Mouse (Mus musculus) layer of hippocampus, adult 2 months (tissue): ENCODE data around the gene Smarca4. TPM values are rescaled to one million over a fixed set of nuclear protein-coding genes. Genes with fewer than 3 reads are reported as not detected.
"Not testable (repeated sequence)": the region's sequence is repeated elsewhere in the genome, so short reads cannot be mapped to it uniquely, and the experiment has no call there.

ENCODE experiments used
- DNase-seq, 2 experiments: peaks; one replicate each; pipeline ENCODE4 v3.0.0; 2022; ENCODE audit warnings: low spot score in 2 of 2
- H3K27ac ChIP-seq: fragments of 200-600 bp; 2 replicates; pipeline ENCODE4 v1.8.1; 2022
- H3K4me3 ChIP-seq: fragments of 200-600 bp; 2 replicates; pipeline ENCODE4 v1.8.1; 2022; ENCODE audit warnings: mild to moderate bottlenecking
- CTCF ChIP-seq: fragments of 200-600 bp; conservative IDR thresholded peaks from 2 replicates; pipeline ENCODE4 v1.8.1; 2022; ENCODE audit warnings: antibody characterized with exemption, mild to moderate bottlenecking, moderate library complexity
- total RNA-seq, 2 experiments: library from RNA; stranded (reverse); gene quantifications; 2 replicates each; pipeline ENCODE4 v1.2.3; 2021

The Smarca4 gene
- total RNA-seq, 2 experiments from 2014 or later: 114 to 115 TPM

DNA sequence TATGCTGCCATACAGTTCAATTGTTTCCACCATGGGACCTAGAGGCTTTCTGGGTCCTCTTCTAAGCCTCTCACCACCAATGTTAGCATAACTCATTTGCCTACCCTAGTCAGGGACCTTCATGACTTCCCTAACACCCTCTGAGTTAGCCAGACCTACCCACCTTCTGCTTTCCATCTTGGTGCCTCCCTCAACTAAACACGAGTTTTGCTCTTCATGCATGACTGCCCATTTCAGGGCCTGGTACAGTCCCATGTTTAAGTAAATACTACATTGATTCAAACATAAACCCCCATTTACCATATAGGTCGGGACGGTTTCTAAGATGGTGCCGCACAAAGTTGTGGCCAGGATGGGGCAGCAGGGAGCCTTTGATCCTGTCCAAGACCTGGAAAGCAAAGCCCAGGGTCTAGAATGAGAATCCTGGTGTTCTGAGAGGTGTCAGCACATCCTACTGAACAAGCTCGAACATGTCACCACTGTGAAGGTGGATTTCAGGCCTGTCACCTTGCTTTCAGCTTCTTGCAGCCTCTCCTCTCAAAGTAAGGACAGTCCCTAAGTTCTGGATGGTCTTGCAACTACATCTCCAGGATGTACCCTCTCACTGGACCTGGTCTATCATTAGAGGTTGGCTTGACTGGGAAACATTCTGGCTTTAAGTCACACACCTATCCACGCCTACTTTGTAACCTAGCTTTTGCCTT, 24.7 kb upstream of the Smarca4 start:
- no peak for DNase-seq
- Histone ChIP-seq H3K27ac (peak overlapping the region; percentile 90; the same call in 1 of the 2 replicates), H3K4me3 (no peak overlapping the region; the same call in 1 of the 2 replicates)
- no peak for TF ChIP-seq CTCF

GRCm38 (mm10) chr9:21591831-21592702, 23.9 kb upstream of the Smarca4 start:
- Histone ChIP-seq H3K27ac (peak overlapping the region; percentile 90), H3K4me3 (peak overlapping the region; percentile 91)
- no peak for TF ChIP-seq CTCF
- no peak for DNase-seq

GRCm38 (mm10) chr9:21592703-21593121, 23.3 kb upstream of the Smarca4 start, which contains the start of the genes Timm29 and Yipf2:
Gene Timm29, plus strand, starts transcription at chr9:21592722.
Gene Yipf2, minus strand, starts transcription at chr9:21592828.
- DNase-seq: peak; percentile 92 to 94
- no peak for TF ChIP-seq CTCF
- Histone ChIP-seq H3K4me3 (peak within 1 kb of the TSS; percentile 91), H3K27ac (peak within 1 kb of the TSS; percentile 90)

DNA sequence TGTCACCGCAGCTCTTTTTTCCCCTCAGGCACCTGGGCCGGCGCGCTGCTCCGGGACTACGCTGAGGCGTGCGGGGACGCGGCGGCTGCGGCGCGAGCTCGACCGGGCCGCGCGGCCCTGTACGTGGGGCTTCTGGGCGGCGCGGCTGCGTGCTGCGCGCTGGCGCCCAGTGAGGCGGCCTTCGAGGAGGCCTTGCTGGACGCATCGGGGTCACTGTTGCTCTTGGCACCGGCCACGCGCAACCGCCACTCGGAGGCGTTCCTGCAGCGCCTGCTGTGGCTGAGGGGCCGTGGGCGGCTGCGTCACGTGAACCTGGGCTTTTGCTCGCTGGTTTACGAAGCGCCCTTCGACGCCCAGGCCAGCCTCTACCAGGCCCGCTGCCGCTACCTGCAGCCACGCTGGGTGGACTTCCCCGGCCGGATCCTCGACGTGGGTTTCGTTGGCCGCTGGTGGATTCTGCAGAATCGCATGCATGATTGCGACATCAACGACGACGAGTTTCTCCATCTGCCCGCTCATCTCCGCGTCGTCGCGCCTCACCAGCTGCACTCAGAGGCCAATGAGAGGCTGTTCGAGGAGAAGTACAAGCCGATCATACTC, 22.7 kb upstream of the Smarca4 start:
- H3K4me3 ChIP-seq: peak overlapping the region; percentile 91
- DNase-seq: peak; percentile 49 to 67
- H3K27ac ChIP-seq: peak overlapping the region; percentile 90
- TF ChIP-seq CTCF: no peak

DNA sequence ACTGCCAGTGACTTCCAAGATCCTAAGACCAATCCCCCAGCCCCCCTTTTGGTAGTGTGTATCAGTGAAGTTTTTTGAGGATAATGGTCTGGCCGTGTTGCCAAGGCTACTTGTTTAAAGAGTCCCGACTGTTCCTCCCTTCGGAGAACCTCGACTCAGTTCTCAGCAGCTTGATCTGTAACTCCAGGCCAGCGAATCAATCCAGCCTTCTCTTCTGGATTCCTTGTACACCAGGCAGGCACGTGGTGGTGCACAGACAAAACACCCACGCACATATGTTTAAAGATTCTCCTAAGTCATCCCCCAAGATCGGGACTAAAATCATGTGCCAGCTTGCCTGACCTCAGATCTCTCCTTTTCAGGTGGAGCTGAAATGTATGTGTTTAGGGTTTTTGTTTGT, 21.6 kb upstream of the Smarca4 start:
- peak overlapping the region; percentile 91 for H3K4me3 ChIP-seq
- not testable (repeated sequence) for DNase-seq

DNA sequence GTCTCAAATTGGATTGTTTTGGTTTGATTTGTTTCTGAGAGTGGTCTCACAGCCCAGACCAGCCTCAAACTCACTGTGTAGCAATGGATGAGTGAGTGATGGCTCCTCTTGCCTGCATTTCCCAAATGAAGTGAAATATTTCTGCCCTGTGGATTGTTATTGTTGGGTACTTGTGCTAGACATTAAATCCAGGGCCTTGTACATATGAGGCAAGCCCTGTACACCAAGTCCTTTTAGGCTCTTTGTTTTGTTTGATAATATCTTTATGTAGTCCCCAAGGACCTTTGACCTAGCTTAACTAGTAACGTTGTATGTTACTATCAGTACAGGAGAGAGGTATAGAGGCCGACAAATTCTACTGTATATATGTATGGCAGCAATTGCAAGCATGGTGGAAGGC, 21.1 kb upstream of the Smarca4 start:
- peak overlapping the region; percentile 91 for H3K4me3 ChIP-seq
- no peak for TF ChIP-seq CTCF
- H3K27ac ChIP-seq: peak overlapping the region; percentile 90; the same call in 1 of the 2 replicates
- DNase-seq: no peak

More for the DNA sequence above, 21.6 kb upstream of the Smarca4 start:
- peak overlapping the region; percentile 90; the same call in 1 of the 2 replicates for H3K27ac ChIP-seq

DNA sequence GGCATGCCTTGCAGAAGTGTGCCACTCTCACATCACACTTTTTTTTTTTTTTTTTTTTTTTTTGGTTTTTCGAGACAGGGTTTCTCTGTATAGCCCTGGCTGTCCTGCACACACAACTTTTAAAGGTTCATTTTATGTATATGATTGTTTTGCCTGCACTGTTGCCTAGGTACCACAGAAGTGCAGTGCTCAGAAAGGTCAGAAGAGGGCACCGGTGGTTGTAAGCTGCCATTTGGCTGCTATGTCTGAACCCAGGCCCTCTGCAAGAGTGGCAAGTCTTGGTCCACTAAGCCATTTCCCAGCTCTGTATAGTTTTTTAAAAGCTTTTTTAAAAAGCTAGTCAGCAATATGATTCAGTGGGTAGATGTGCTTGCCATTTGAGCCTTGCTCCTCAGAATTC, 17.8 kb upstream of the Smarca4 start:
- no peak overlapping the region for H3K27ac ChIP-seq
- DNase-seq: no peak
- H3K4me3 ChIP-seq: no peak overlapping the region
- TF ChIP-seq CTCF: peak; percentile 60

GRCm38 (mm10) chr9:21600186-21600585, 15.8 kb upstream of the Smarca4 start:
- no peak overlapping the region for H3K27ac ChIP-seq
- no peak for DNase-seq
- H3K4me3 ChIP-seq: no peak overlapping the region
- no peak for TF ChIP-seq CTCF

DNA sequence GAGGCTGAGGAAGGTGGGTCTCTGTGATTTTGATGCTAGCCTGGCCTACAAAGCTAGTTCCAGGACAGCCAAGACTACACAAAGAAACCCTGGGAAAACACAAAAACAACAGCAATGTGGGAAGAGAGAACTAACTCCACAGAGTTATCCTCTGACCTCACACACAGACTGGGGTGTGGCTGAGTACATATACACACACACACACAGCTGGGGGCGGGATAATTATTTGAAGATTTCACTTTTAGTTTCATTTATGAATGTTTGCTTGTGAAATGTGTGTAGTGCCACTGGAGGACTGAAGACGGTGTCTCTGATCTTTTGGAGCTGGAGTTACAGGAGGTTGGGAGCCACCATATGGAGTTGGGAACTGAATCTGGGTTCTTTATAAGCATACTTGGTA, 14.9 kb upstream of the Smarca4 start:
- Histone ChIP-seq H3K4me3 (no peak overlapping the region), H3K27ac (no peak overlapping the region)
- DNase-seq: no peak
- no peak for TF ChIP-seq CTCF

GRCm38 (mm10) chr9:21601722-21602399, 14.1 kb upstream of the Smarca4 start:
- peak; percentile 59 to 74 for DNase-seq
- Histone ChIP-seq H3K4me3 (no peak overlapping the region), H3K27ac (no peak overlapping the region)
- TF ChIP-seq CTCF: peak; percentile 90

- no peak for DNase-seq
- peak; percentile 54 for TF ChIP-seq CTCF
- Histone ChIP-seq H3K27ac (no peak overlapping the region), H3K4me3 (no peak overlapping the region)
Observed at GRCm38 (mm10) chr9:21604119-21604518, 11.8 kb upstream of the Smarca4 start.

- H3K27ac ChIP-seq: no peak overlapping the region
- DNase-seq: no peak
- H3K4me3 ChIP-seq: no peak overlapping the region
- no peak for TF ChIP-seq CTCF
Observed at GRCm38 (mm10) chr9:21605865-21606264, 10.1 kb upstream of the Smarca4 start.
